Mouse (Mus musculus): Measurements from ENCODE around the gene Trak1.
"Not testable (repeated sequence)": the region's sequence is repeated elsewhere in the genome, so short reads cannot be mapped to it uniquely, and the experiment has no call there.

The Trak1 gene

GRCm38 (mm10) chr9:121430379-121430778, 133.1 kb downstream of the Trak1 start:
- DNase-seq (ENCODE audit: low read depth, low spot score) = no peak

GRCm38 (mm10) chr9:121433745-121434528, 136.6 kb downstream of the Trak1 start:
- no peak for DNase-seq (ENCODE audit: low read depth, low spot score)

- DNase-seq (ENCODE audit: low read depth, low spot score) = no peak
Measured at GRCm38 (mm10) chr9:121435332-121435956, 138.1 kb downstream of the Trak1 start.

- no peak for DNase-seq (ENCODE audit: low read depth, low spot score)
Measured at GRCm38 (mm10) chr9:121436501-121436900, 139.2 kb downstream of the Trak1 start.

- DNase-seq (ENCODE audit: low read depth, low spot score) = no peak
Measured at GRCm38 (mm10) chr9:121442145-121442544, 144.8 kb downstream of the Trak1 start.

- peak; percentile 12 for DNase-seq (ENCODE audit: low read depth, low spot score)
Measured at GRCm38 (mm10) chr9:121443696-121444366, 146.5 kb downstream of the Trak1 start.

- no peak for DNase-seq (ENCODE audit: low read depth, low spot score)
Measured at GRCm38 (mm10) chr9:121444367-121444707, 147.0 kb downstream of the Trak1 start.

- DNase-seq (ENCODE audit: low read depth, low spot score) = peak; percentile 15
Measured at GRCm38 (mm10) chr9:121445364-121445763, 148.1 kb downstream of the Trak1 start.

- no peak for DNase-seq (ENCODE audit: low read depth, low spot score)
Measured at GRCm38 (mm10) chr9:121446431-121446831, 149.1 kb downstream of the Trak1 start.

- DNase-seq (ENCODE audit: low read depth, low spot score) = not testable (repeated sequence)
Measured at GRCm38 (mm10) chr9:121452342-121452942, 155.1 kb downstream of the Trak1 start.

GRCm38 (mm10) chr9:121454891-121455290, 157.6 kb downstream of the Trak1 start:
- DNase-seq (ENCODE audit: low read depth, low spot score) = no peak

GRCm38 (mm10) chr9:121456739-121457515, 159.6 kb downstream of the Trak1 start:
- no peak for DNase-seq (ENCODE audit: low read depth, low spot score)

GRCm38 (mm10) chr9:121458466-121458865, 161.2 kb downstream of the Trak1 start:
- peak; percentile 64 for DNase-seq (ENCODE audit: low read depth, low spot score)

GRCm38 (mm10) chr9:121459950-121460349, 162.6 kb downstream of the Trak1 start:
- no peak for DNase-seq (ENCODE audit: low read depth, low spot score)

- DNase-seq (ENCODE audit: low read depth, low spot score) = no peak
Measured at GRCm38 (mm10) chr9:121460527-121460926, 163.2 kb downstream of the Trak1 start.

- DNase-seq (ENCODE audit: low read depth, low spot score) = no peak
Measured at GRCm38 (mm10) chr9:121467460-121467859, 170.2 kb downstream of the Trak1 start.

GRCm38 (mm10) chr9:121469711-121470110, 172.4 kb downstream of the Trak1 start:
- DNase-seq (ENCODE audit: low read depth, low spot score) = no peak

GRCm38 (mm10) chr9:121474771-121475170, 177.5 kb downstream of the Trak1 start:
- DNase-seq (ENCODE audit: low read depth, low spot score) = no peak

- no peak for DNase-seq (ENCODE audit: low read depth, low spot score)
Measured at GRCm38 (mm10) chr9:121475488-121476452, 178.5 kb downstream of the Trak1 start.

GRCm38 (mm10) chr9:121477305-121477911, 180.1 kb downstream of the Trak1 start:
- peak; percentile 87 for DNase-seq (ENCODE audit: low read depth, low spot score)

All from mesoderm, embryonic 11.5 days (tissue).